Mouse (Mus musculus): Measurements from ENCODE around the gene Esr1. TPM values are rescaled to one million over a fixed set of nuclear protein-coding genes. Genes with fewer than 3 reads are reported as not detected.

Gene Esr1
- polyA plus RNA-seq, 1 experiment from 2014 or later: 0.05 TPM

DNA sequence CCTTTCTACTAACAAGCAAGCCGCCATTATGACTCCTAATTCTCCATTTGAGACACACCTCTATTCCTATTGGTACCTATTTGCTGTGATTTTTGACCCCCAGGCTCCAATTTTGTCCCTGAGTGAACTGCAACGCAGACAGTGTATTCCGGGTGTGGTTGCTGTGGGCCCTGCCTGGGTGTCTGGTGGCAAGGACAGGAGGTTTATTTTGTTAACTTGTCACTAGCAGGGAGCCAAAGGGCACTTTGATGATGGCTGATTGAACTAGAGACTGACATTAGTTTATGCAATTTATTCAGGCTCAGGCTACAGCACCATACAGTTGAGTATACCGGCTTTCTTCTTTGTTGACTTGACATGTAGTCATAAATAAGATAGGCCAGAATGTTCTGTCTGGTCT, 13.2 kb downstream of the Esr1 start:
- Histone ChIP-seq H3K4me3 (replicated peaks) (no peak overlapping the region), H3K9ac (no peak overlapping the region), H3K4me1 (no peaks in the 10 kb centered on the region), H3K27ac (no peak overlapping the region), H3K4me2 (no peak overlapping the region), H3K27me3 (no peaks in the 10 kb centered on the region), H3K9me3 (no peaks in the 10 kb centered on the region), H3K36me3 (replicated peaks) (no peaks in the 10 kb centered on the region)
- no peak for ATAC-seq (ENCODE audit: low FRiP score)
- 89% methylated on average over 4 of the region's 4 CpGs for WGBS

DNA sequence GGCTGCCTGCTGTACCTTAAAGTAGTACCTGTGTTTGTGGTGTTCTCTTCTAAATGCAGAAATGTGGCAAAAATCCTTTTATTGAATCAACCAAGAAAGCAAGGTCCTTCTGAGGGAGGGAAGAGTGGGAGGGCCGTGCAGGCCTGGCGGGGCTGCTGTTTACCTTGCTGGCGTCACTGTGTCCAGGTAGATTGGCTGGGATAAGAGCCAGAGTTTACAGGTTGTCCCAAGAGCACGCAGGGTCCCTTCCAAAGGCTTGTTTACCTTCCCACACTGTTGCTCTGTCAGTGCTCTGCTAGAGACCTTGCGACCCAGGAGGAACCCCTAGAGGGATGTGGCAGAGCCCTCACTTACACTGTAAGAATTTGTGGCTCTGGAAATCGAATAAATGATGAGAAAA, 13.9 kb downstream of the Esr1 start:
- Histone ChIP-seq H3K4me2 (no peak overlapping the region), H3K9ac (no peak overlapping the region), H3K27ac (no peak overlapping the region), H3K36me3 (replicated peaks) (no peaks in the 10 kb centered on the region), H3K4me3 (replicated peaks) (no peak overlapping the region), H3K27me3 (no peaks in the 10 kb centered on the region), H3K4me1 (no peaks in the 10 kb centered on the region), H3K9me3 (no peaks in the 10 kb centered on the region)
- ATAC-seq (ENCODE audit: low FRiP score): no peak
- 84% methylated on average over 6 of the region's 6 CpGs for WGBS

GRCm38 (mm10) chr10:4626432-4626831, 15.0 kb downstream of the Esr1 start:
- no peak overlapping the region for H3K27ac ChIP-seq
- H3K36me3 ChIP-seq (replicated peaks): no peaks in the 10 kb centered on the region
- H3K4me2 ChIP-seq: no peak overlapping the region
- 80% methylated on average over 7 of the region's 7 CpGs for WGBS
- H3K27me3 ChIP-seq: no peaks in the 10 kb centered on the region
- H3K9ac ChIP-seq: no peak overlapping the region
- ATAC-seq (ENCODE audit: low FRiP score): no peak
- no peaks in the 10 kb centered on the region for H3K4me1 ChIP-seq
- H3K9me3 ChIP-seq: no peaks in the 10 kb centered on the region
- no peak overlapping the region for H3K4me3 ChIP-seq (replicated peaks)

DNA sequence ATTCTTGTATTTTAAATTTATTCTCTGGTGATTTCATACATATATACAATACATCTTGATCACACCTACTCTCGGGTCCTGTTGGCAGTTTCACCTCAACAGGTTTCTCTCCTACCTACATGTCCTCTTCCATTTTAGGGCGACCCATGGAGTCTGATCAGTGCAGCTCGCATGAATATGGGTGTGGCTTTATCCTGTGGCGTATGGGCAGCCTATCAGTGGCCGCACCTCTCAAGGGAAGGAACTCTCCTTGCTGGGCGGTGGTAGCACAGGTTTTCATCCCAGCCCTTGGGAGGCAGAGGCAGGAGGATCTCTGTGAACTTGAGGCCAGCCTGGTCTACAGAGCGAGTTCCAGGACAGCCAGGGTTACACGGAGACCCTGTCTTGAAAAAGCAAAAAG, 15.6 kb downstream of the Esr1 start:
- Histone ChIP-seq H3K4me1 (no peaks in the 10 kb centered on the region), H3K4me3 (replicated peaks) (no peak overlapping the region), H3K4me2 (no peak overlapping the region), H3K36me3 (replicated peaks) (no peaks in the 10 kb centered on the region), H3K27ac (no peak overlapping the region), H3K9me3 (no peaks in the 10 kb centered on the region), H3K27me3 (no peaks in the 10 kb centered on the region), H3K9ac (no peak overlapping the region)
- ATAC-seq (ENCODE audit: low FRiP score): no peak
- WGBS: 91% methylated on average over 8 of the region's 8 CpGs

DNA sequence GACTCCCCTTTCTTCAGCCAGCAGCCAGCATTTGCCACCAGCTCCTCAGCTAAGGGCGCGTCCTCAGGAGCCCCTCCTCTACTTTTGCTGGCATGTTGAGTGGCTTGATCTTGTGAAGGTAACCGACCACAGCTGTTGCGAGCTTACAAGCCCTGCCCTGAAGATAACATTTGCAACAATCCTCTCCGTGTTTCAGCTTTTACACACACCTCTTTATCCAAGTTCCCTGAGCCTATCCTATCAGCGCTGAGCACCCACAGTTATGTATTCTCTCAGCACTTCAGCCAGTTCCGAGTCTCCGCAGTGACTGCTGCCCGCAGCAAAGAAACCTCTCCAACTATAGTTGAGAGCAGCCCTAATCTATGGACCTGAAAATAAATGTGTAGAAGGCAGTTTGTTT, 16.0 kb downstream of the Esr1 start:
- Histone ChIP-seq H3K4me3 (replicated peaks) (no peak overlapping the region), H3K27ac (no peak overlapping the region), H3K36me3 (replicated peaks) (no peaks in the 10 kb centered on the region), H3K9me3 (no peaks in the 10 kb centered on the region), H3K4me1 (no peaks in the 10 kb centered on the region), H3K27me3 (no peaks in the 10 kb centered on the region), H3K4me2 (no peak overlapping the region), H3K9ac (no peak overlapping the region)
- no peak for ATAC-seq (ENCODE audit: low FRiP score)
- 92% methylated on average over 9 of the region's 9 CpGs for WGBS

GRCm38 (mm10) chr10:4629314-4629713, 17.9 kb downstream of the Esr1 start:
- H3K4me2 ChIP-seq: no peak overlapping the region
- H3K27me3 ChIP-seq: no peaks in the 10 kb centered on the region
- H3K9me3 ChIP-seq: no peaks in the 10 kb centered on the region
- no peaks in the 10 kb centered on the region for H3K4me1 ChIP-seq
- no peak for ATAC-seq (ENCODE audit: low FRiP score)
- no peaks in the 10 kb centered on the region for H3K36me3 ChIP-seq (replicated peaks)
- H3K9ac ChIP-seq: no peak overlapping the region
- no peak overlapping the region for H3K27ac ChIP-seq
- H3K4me3 ChIP-seq (replicated peaks): no peak overlapping the region

DNA sequence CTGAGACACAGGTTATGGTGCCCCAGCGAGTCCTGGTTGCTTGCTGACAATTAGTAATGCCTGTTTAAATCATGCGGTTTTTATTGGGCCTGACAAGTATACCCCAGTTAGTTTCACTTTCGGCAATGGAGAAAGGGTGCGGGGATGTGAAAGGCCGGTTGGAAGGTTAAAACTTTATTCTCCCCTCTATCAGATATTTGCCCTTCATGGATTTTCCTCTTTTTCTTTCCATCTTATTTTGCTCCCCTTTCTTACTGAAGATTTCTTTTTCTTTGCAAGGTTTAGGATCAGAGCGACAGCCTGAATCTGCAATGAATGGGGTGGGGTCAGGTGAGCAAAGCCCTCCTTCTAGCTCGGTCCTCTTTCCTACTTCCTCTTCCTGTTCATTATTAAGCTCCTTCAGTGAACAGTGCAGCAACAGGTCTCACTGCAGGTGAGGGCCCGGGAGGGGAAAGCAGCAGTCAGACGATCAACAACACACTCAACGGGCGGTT, 20.9 kb downstream of the Esr1 start:
- WGBS: 83% methylated on average over 11 of the region's 11 CpGs
- Histone ChIP-seq H3K9ac (no peak overlapping the region), H3K36me3 (replicated peaks) (no peaks in the 10 kb centered on the region), H3K27me3 (no peaks in the 10 kb centered on the region), H3K4me2 (no peak overlapping the region), H3K4me1 (no peaks in the 10 kb centered on the region), H3K27ac (no peak overlapping the region), H3K9me3 (no peaks in the 10 kb centered on the region), H3K4me3 (replicated peaks) (no peak overlapping the region)
- no peak for ATAC-seq (ENCODE audit: low FRiP score)

DNA sequence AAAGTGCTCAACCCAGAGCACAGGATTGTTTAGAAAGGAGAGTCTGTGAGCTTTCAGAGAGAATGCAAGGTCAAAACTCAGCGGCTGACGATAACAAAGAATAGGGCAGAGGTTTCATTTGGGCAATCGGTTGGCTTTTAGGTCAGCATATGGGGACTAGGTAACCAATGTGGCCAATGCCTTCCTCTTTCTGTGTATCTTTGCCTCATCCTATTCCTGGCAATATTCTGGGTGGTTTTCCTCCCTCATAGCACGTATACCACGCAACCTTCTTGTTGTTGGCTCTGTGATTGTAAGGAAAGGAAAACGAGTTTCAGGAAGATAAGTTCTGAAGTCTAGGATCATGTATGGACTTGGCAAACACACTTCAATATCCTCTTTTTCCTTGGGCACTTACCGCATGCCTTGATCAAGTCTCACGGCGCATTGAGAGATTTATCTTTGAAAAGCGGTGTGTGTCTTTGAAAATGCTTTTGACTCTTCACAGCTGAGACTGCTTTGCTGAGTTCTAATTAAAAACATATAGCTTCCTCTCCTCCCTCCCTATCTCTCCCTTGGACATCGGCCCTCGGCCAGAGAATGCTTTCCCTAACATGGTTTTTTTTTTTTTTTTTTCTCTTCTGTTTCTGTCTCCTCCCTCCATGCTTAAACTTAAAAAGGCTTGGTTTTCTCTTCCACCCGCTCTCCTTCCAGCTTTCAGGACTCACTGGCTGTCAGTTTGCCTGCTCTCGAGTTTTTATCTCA, 22.1 kb downstream of the Esr1 start:
- WGBS: 80% methylated on average over 14 of the region's 14 CpGs
- Histone ChIP-seq H3K4me3 (replicated peaks) (no peak overlapping the region), H3K27me3 (no peaks in the 10 kb centered on the region), H3K9me3 (no peaks in the 10 kb centered on the region), H3K4me2 (no peak overlapping the region), H3K9ac (no peak overlapping the region), H3K36me3 (replicated peaks) (no peaks in the 10 kb centered on the region), H3K4me1 (no peaks in the 10 kb centered on the region), H3K27ac (no peak overlapping the region)
- no peak for ATAC-seq (ENCODE audit: low FRiP score)

DNA sequence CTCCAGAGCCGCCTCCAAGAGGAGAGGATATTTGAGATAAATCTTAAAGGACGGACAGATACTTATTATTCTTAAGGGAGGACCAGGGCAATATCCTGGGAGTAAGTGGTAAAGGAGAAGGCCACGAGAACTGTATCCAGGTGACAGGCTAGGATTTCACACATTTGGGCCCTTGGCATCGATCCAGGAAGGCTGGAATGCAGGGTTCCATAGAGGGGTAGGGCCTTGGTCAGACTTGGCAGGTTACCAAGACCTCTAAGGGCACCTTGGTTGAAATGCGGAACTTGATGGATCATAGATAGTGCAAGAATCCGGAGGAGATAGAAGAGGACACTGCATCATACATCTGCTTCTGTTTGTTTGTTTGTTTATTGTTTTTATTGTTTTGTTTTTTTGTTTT, 24.3 kb downstream of the Esr1 start:
- Histone ChIP-seq H3K27me3 (no peaks in the 10 kb centered on the region), H3K4me2 (no peak overlapping the region), H3K9ac (no peak overlapping the region), H3K4me3 (replicated peaks) (no peak overlapping the region), H3K4me1 (no peaks in the 10 kb centered on the region), H3K9me3 (no peaks in the 10 kb centered on the region), H3K36me3 (replicated peaks) (no peaks in the 10 kb centered on the region), H3K27ac (no peak overlapping the region)
- WGBS: 86% methylated on average over 6 of the region's 6 CpGs
- no peak for ATAC-seq (ENCODE audit: low FRiP score)

- WGBS: 88% methylated on average over 7 of the region's 7 CpGs
- Histone ChIP-seq H3K27me3 (no peaks in the 10 kb centered on the region), H3K36me3 (replicated peaks) (no peaks in the 10 kb centered on the region), H3K27ac (no peak overlapping the region), H3K4me2 (no peak overlapping the region), H3K9ac (no peak overlapping the region), H3K9me3 (no peaks in the 10 kb centered on the region), H3K4me3 (replicated peaks) (no peak overlapping the region), H3K4me1 (no peaks in the 10 kb centered on the region)
- ATAC-seq (ENCODE audit: low FRiP score): no peak
These were observed 34.7 kb downstream of the Esr1 start for GRCm38 (mm10) chr10:4646074-4646473.

DNA sequence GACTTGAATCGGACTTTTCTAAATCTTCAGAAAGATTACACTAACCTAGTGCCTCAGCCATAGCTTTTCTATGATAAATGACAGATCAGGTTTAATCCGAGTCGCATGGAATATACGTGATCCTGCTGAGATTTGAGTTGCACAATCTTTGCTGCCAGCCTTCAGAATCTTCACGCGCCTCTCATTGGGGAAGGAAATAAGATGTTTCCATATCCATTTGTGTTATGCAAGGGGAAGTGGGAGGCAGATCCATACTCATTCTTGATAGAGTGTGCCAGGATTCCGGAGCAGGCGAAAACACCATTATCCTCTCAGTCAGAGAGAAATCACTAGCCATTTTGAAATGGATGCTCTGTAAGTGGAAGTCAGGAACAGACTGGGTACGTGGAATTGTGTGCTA, 35.5 kb downstream of the Esr1 start:
- Histone ChIP-seq H3K4me3 (replicated peaks) (no peak overlapping the region), H3K27me3 (no peaks in the 10 kb centered on the region), H3K4me1 (no peaks in the 10 kb centered on the region), H3K9me3 (no peaks in the 10 kb centered on the region), H3K4me2 (no peak overlapping the region), H3K9ac (no peak overlapping the region), H3K27ac (no peak overlapping the region), H3K36me3 (replicated peaks) (no peaks in the 10 kb centered on the region)
- ATAC-seq (ENCODE audit: low FRiP score): no peak
- WGBS: 91% methylated on average over 9 of the region's 9 CpGs

- no peaks in the 10 kb centered on the region for H3K4me1 ChIP-seq
- H3K9ac ChIP-seq: no peak overlapping the region
- no peak overlapping the region for H3K27ac ChIP-seq
- no peaks in the 10 kb centered on the region for H3K36me3 ChIP-seq (replicated peaks)
- WGBS: 88% methylated on average over 5 of the region's 5 CpGs
- no peak for ATAC-seq (ENCODE audit: low FRiP score)
- H3K4me3 ChIP-seq (replicated peaks): no peak overlapping the region
- no peaks in the 10 kb centered on the region for H3K9me3 ChIP-seq
- H3K27me3 ChIP-seq: no peaks in the 10 kb centered on the region
- H3K4me2 ChIP-seq: no peak overlapping the region
These were observed 54.0 kb downstream of the Esr1 start for GRCm38 (mm10) chr10:4665380-4665779.

- Histone ChIP-seq H3K9ac (no peak overlapping the region), H3K4me2 (no peak overlapping the region), H3K9me3 (no peaks in the 10 kb centered on the region), H3K27ac (no peak overlapping the region), H3K4me1 (no peaks in the 10 kb centered on the region), H3K27me3 (no peaks in the 10 kb centered on the region), H3K4me3 (replicated peaks) (no peak overlapping the region), H3K36me3 (replicated peaks) (no peaks in the 10 kb centered on the region)
- 86% methylated on average over 2 of the region's 2 CpGs for WGBS
- ATAC-seq (ENCODE audit: low FRiP score): no peak
These were observed 55.6 kb downstream of the Esr1 start for GRCm38 (mm10) chr10:4667006-4667405.
